Mouse (Mus musculus) ovary, adult 10 weeks (tissue): Measurements from ENCODE around the gene Inpp1. TPM values are rescaled to one million over a fixed set of nuclear protein-coding genes. Genes with fewer than 3 reads are reported as not detected.

Experiments
- polyA plus RNA-seq: library from polyadenylated mRNA; stranded (reverse); fragments of 350-450 nt; fragmentation: Illumina TruSeq; extraction: RNeasy Lipid Tissue Mini Kit (QIAGEN cat#74804); gene quantifications from one replicate; pipeline ENCODE4 v1.2.3, GENCODE M21; 2014

Inpp1 gene
- polyA plus RNA-seq = 13.9 TPM

GRCm38 (mm10) chr1:52816910-52817812, at the start of gene Inpp1:
TSS of gene Inpp1 (minus strand) at chr1:52817688.

GRCm38 (mm10) chr1:52844782-52845665, 27.5 kb upstream of the Inpp1 start, which contains the start of gene Hibch:
TSS of gene Hibch (plus strand) at chr1:52844929.

Other genes starting within 250 kb of the Inpp1 start
- 10.2 TPM for gene Nemp2, start 187.0 kb downstream of the Inpp1 start, polyA plus RNA-seq
- gene Mfsd6, start 90.2 kb downstream of the Inpp1 start, polyA plus RNA-seq = 26.9 TPM
- 79.5 TPM for gene Hibch, start 27.2 kb upstream of the Inpp1 start, polyA plus RNA-seq
- 2.0 TPM for gene 1700019D03Rik, start 202.5 kb upstream of the Inpp1 start, polyA plus RNA-seq
- gene Mstn, start 244.0 kb upstream of the Inpp1 start, polyA plus RNA-seq = not detected